Mouse (Mus musculus) thymus, adult 2 months (tissue): ENCODE measurements at regions not wholly inside any gene's neighbourhood (a gene's known extent, or its start where the extent isn't known, plus 50 kb on each side); places are given as distances from the start of the nearest gene placed in this dataset.

Source experiments
- DNase-seq: peaks from one replicate; pipeline ENCODE4 v3.0.0; 2021
- H3K27ac ChIP-seq: fragments of 200-500 bp; 2 replicates; pipeline ENCODE4 v1.5.1; 2012; ENCODE audit warnings: low read length, control low read depth; ENCODE audit not compliant: control insufficient read depth, insufficient read depth
- H3K27me3 ChIP-seq: fragments of 200-500 bp; 2 replicates; pipeline ENCODE4 v1.6.1; 2012; ENCODE audit warnings: mild to moderate bottlenecking, low read length, moderate library complexity, mixed read lengths; ENCODE audit not compliant: control insufficient read depth, insufficient read depth
- H3K36me3 ChIP-seq: fragments of 200-500 bp; 2 replicates; pipeline ENCODE4 v1.6.1; 2012; ENCODE audit warnings: mild to moderate bottlenecking, low read length, moderate library complexity; ENCODE audit not compliant: control insufficient read depth, insufficient read depth
- H3K4me1 ChIP-seq: fragments of 200-500 bp; replicated peaks from 2 replicates; pipeline ENCODE4 v1.6.1; 2012; ENCODE audit warnings: low read length; ENCODE audit not compliant: control insufficient read depth, insufficient read depth
- H3K4me3 ChIP-seq: fragments of 200-500 bp; 2 replicates; pipeline ENCODE4 v1.5.1; 2012; ENCODE audit warnings: mild to moderate bottlenecking, low read length, control low read depth, moderate library complexity; ENCODE audit not compliant: control insufficient read depth, insufficient read depth
- CTCF ChIP-seq: fragments of 200-500 bp; IDR thresholded peaks from 2 replicates; pipeline ENCODE4 v1.5.1; 2012; ENCODE audit warnings: mild to moderate bottlenecking, control low read depth, low read length, moderate library complexity, borderline replicate concordance; ENCODE audit not compliant: control insufficient read depth, poor library complexity, insufficient read depth; ENCODE audit errors: extremely low read depth
- POLR2A ChIP-seq: fragments of 200-500 bp; IDR thresholded peaks from 2 replicates; pipeline ENCODE4 v1.6.1; 2012; ENCODE audit warnings: mild to moderate bottlenecking, low read length, control low read depth, moderate library complexity; ENCODE audit not compliant: control insufficient read depth, poor library complexity, insufficient read depth; ENCODE audit errors: extremely low read depth
- WGBS: fragments of 180-500 bp; shearing (Covaris S2); methylation state at CpG from one replicate; pipeline ENCODE4 v1.1.7; 2018; 5-methylcytosine and 5-hydroxymethylcytosine counted together

DNA sequence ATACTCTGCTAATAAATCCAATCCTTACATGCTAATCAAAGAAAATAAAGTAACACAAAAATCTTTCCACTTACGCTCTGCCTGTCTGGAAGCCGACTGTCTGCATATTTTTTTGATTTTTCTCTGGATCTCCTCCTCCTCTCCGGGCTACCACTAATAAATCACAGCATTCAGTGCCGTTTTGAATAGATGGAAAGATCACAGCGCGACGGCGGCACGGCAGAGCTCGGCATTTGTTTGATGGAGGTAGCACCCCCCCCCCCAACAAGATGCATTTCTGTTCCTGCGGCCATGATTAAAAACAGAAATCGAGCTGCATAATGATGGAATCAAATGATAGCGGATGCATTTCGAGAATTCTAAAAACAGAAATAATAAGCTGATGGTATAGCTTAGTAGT, 89.7 kb upstream of the Castor2 start:
- Histone ChIP-seq H3K27me3 (no peaks in the 10 kb centered on the region; the same call in 1 of the 2 replicates), H3K27ac (no peak overlapping the region), H3K4me1 (no peaks in the 10 kb centered on the region), H3K36me3 (no peaks in the 10 kb centered on the region), H3K4me3 (no peak overlapping the region)
- DNase-seq = no peak
- TF ChIP-seq POLR2A = no peak
- no peak for TF ChIP-seq CTCF
- WGBS = 93% methylated on average over 14 of the region's 14 CpGs

DNA sequence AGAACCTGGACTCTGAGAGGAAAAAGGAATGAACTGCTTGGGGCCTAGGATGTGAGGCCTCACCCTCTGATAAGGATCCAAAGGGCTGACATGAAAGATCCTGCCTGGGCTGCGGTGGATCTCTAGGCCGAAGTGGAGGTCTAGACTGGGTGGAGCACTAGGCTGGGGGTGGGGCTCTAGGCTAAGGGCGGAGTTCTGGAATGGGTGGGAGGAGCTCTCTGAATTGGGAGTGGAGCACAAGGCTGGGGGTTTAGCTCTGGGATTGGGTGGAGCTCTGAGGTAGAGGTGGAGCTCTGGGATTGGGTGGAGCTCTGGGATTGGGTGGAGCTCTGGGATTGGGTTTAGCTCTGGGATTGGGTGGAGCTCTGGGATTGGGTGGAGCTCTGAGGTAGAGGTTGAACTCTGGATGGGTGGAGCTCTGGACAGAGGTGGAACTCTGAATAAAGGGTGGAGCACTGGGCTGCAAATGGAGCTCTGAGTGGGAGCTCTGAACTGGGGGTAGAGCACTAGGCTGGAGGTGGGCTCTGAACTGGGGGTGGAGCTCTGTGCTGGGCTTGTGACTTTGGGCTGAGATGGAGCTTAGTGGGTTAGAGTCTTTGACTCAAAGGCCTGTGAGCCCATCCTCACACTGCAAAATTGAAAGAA, 92.3 kb upstream of the Castor2 start:
- no peaks in the 10 kb centered on the region for H3K27me3 ChIP-seq
- no peaks in the 10 kb centered on the region for H3K4me1 ChIP-seq
- peak; percentile 2 for DNase-seq
- no peak overlapping the region for H3K4me3 ChIP-seq
- 48% methylated on average over 3 of the region's 3 CpGs for WGBS
- H3K27ac ChIP-seq = no peak overlapping the region
- TF ChIP-seq POLR2A = no peak
- no peak for TF ChIP-seq CTCF
- no peaks in the 10 kb centered on the region for H3K36me3 ChIP-seq

DNA sequence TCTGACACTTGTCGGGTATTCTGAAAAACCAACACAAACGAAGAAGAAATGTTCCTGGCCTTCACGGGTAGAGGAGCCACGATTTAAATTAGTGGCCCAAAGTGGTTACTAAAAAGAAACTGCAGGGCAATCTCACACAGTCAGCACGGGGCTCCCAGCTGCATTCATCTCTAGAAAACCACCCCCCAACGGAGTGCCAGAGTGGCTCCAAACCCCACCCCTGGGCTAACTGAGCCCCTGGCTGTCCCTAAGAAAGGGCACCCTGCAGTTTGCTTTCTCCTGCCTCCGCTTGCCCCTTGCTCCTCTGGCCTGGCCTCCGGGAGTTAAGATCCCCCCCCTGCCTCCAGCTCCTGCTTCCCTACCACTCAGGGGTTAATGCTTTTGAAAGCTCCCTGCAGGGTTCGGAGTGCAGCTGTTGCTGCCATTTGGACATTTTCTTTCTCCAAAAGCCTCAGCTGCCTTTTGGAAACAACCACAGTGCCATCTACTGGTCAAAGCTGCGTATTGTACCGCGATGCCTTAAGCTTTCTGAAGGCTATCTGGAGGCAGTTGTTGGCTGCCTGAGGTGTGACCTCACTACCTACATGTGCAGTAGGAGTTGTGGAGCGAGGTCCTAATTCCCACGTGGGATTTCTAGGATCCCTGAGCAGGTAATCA, 92.9 kb upstream of the Castor2 start:
- Histone ChIP-seq H3K36me3 (no peaks in the 10 kb centered on the region), H3K27ac (no peak overlapping the region), H3K4me1 (no peaks in the 10 kb centered on the region), H3K27me3 (no peaks in the 10 kb centered on the region), H3K4me3 (no peak overlapping the region)
- TF ChIP-seq CTCF = 0 out of 2 replicates have a peak, but pooled peaks have one; percentile 25
- TF ChIP-seq POLR2A = no peak
- peak; percentile 47 for DNase-seq
- 25% methylated on average over 14 of the region's 14 CpGs for WGBS

DNA sequence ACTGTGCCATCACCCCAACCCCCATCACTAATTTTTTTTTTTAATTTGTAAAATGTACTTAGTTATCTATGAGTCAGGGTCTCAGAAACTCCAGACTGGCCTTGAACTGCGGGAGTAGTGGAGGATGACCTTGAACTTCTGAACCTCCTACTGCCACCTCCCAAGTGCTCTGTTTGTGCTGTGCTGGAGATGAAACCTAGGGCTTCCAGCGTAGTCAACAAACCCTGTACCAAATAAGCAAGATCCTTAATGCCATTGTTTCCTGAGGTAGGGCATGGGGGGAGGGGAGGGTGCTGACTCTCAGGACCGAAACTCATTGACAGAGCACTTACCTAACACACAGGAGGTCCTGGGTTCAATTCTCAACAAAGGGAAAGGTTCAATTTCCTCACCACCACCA, 93.5 kb upstream of the Castor2 start:
- H3K27ac ChIP-seq = no peak overlapping the region
- DNase-seq = no peak
- H3K4me1 ChIP-seq = no peaks in the 10 kb centered on the region
- no peaks in the 10 kb centered on the region for H3K27me3 ChIP-seq
- TF ChIP-seq CTCF (no peak), POLR2A (no peak)
- no peak overlapping the region for H3K4me3 ChIP-seq
- 87% methylated on average over 3 of the region's 3 CpGs for WGBS
- no peaks in the 10 kb centered on the region for H3K36me3 ChIP-seq

DNA sequence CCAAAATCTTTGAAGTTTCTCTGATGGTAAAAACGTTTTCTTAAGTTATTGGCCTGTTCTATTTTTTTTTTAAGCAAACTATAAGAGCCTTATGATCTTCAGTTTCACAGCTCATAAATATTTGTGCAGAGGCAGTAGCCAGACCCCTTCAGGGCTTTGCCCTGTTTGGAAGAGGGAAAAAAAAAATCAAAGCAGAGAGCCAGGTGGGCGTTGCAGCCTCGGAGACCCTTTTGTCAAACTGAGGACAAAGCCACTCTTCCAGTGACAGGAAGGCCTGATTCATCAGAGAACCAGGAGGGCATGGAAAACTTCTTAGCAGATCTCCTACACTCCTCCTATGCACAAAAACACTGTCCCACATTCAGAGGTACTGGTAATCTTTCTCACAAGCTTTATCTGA, 99.4 kb upstream of the Castor2 start:
- 35% methylated on average over 3 of the region's 3 CpGs for WGBS
- Histone ChIP-seq H3K27me3 (no peaks in the 10 kb centered on the region), H3K36me3 (no peaks in the 10 kb centered on the region), H3K4me3 (no peak overlapping the region), H3K27ac (no peak overlapping the region), H3K4me1 (no peaks in the 10 kb centered on the region)
- no peak for DNase-seq
- TF ChIP-seq CTCF (no peak), POLR2A (no peak)

DNA sequence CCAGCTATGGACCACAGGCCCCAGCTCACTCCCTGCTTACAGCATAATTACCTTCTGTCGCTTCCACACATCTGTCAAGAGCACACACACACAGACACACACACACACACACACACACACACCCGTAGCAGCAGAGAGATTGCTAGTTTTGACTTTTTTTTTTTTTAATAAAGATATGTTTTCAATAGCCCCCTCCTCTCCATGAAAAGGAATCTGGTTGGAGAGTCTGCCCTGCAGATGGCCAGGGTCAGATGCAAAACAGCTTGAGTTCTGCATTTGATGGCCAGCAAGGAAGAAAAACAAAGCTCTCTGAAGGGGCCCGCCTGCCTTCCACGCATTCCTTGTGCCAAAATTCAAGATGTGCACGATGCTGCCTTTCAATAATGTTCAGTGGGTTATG, 99.8 kb upstream of the Castor2 start:
- TF ChIP-seq POLR2A (no peak), CTCF (no peak)
- no peak overlapping the region for H3K4me3 ChIP-seq
- WGBS = 53% methylated on average over 5 of the region's 5 CpGs
- H3K27me3 ChIP-seq = no peaks in the 10 kb centered on the region
- H3K4me1 ChIP-seq = no peaks in the 10 kb centered on the region
- no peak overlapping the region for H3K27ac ChIP-seq
- H3K36me3 ChIP-seq = no peaks in the 10 kb centered on the region
- DNase-seq = no peak
